Mouse (Mus musculus) cerebellum, adult 2 months (tissue): ENCODE measurements around the gene 4833439L19Rik. TPM values are rescaled to one million over a fixed set of nuclear protein-coding genes. Genes with fewer than 3 reads are reported as not detected.

ENCODE experiments used
- DNase-seq, 2 experiments: peaks; one replicate each; pipeline ENCODE4 v3.0.0; 2021
- H3K27ac ChIP-seq: fragments of 200-500 bp; 2 replicates; pipeline ENCODE4 v1.5.1; 2012; ENCODE audit warnings: low read length, control low read depth, inconsistent platforms; ENCODE audit not compliant: insufficient read depth
- H3K27me3 ChIP-seq: fragments of 200-500 bp; 2 replicates; pipeline ENCODE4 v1.6.1; 2012; ENCODE audit warnings: inconsistent platforms, mild to moderate bottlenecking, low read length, moderate library complexity; ENCODE audit not compliant: control insufficient read depth, insufficient read depth
- H3K4me1 ChIP-seq: fragments of 200-500 bp; 2 replicates; pipeline ENCODE4 v1.6.1; 2011; ENCODE audit warnings: low read length; ENCODE audit not compliant: control insufficient read depth, insufficient read depth
- H3K4me3 ChIP-seq: fragments of 200-500 bp; replicated peaks from 2 replicates; pipeline ENCODE3; 2011; ENCODE audit warnings: mild to moderate bottlenecking, low read depth, low read length, control low read depth; ENCODE audit not compliant: insufficient read depth
- CTCF ChIP-seq: fragments of 200-500 bp; IDR thresholded peaks from 2 replicates; pipeline ENCODE4 v1.5.1; 2011; ENCODE audit warnings: low read depth, mild to moderate bottlenecking, control low read depth, low read length, moderate library complexity, borderline replicate concordance; ENCODE audit not compliant: insufficient read depth
- POLR2A ChIP-seq: fragments of 200-500 bp; IDR thresholded peaks from 2 replicates; pipeline ENCODE4 v1.6.1; 2011; ENCODE audit warnings: low read length, control low read depth, borderline replicate concordance; ENCODE audit not compliant: insufficient read depth
- WGBS: fragments of 180-500 bp; shearing (Covaris S2); methylation state at CpG from one replicate; pipeline ENCODE4 v1.1.7; 2018; 5-methylcytosine and 5-hydroxymethylcytosine counted together
- polyA plus RNA-seq: library from polyadenylated mRNA; depleted of rRNA; stranded (reverse); fragments of >200 nt; gene quantifications from 2 replicates; pipeline ENCODE4 v1.2.3, GENCODE M21; 2012

4833439L19Rik gene
- polyA plus RNA-seq, 1 experiment = 199 TPM

- no peak for DNase-seq
- H3K27ac ChIP-seq = no peak overlapping the region
- no peak for TF ChIP-seq CTCF
- TF ChIP-seq POLR2A = no peak
- no peak overlapping the region for H3K4me3 ChIP-seq
- H3K4me1 ChIP-seq = no peaks in the 10 kb centered on the region; the same call in 1 of the 2 replicates
- no peaks in the 10 kb centered on the region for H3K27me3 ChIP-seq
- 35% methylated on average over 5 of the region's 5 CpGs for WGBS
These were observed 3.1 kb upstream of the 4833439L19Rik start for GRCm38 (mm10) chr13:54568380-54568779.

GRCm38 (mm10) chr13:54565594-54566345 is 535 bp upstream of the 4833439L19Rik start:
- DNase-seq = peak; percentile 63 to 67
- TF ChIP-seq POLR2A = no peak
- peak; percentile 53; the same call in 1 of the 2 replicates for TF ChIP-seq CTCF
- H3K4me1 ChIP-seq = peaks cover 16% of the 10 kb centered on the region
- H3K27me3 ChIP-seq = no peaks in the 10 kb centered on the region
- peak overlapping the region; percentile 98 for H3K4me3 ChIP-seq
- WGBS = 38% methylated on average over 8 of the region's 8 CpGs
- peak overlapping the region; percentile 40; the same call in 1 of the 2 replicates for H3K27ac ChIP-seq

GRCm38 (mm10) chr13:54564232-54565200 is 719 bp downstream of the 4833439L19Rik start:
- DNase-seq = no peak
- Histone ChIP-seq H3K4me1 (peaks cover 16% of the 10 kb centered on the region), H3K27ac (peak overlapping the region; percentile 51), H3K27me3 (no peaks in the 10 kb centered on the region), H3K4me3 (peak overlapping the region; percentile 98)
- TF ChIP-seq CTCF (no peak), POLR2A (no peak)
- 4% methylated on average over 45 of the region's 45 CpGs for WGBS

GRCm38 (mm10) chr13:54562562-54562961 is 2.7 kb downstream of the 4833439L19Rik start:
- Histone ChIP-seq H3K4me3 (peak overlapping the region; percentile 34), H3K27me3 (no peaks in the 10 kb centered on the region), H3K4me1 (peaks cover 24% of the 10 kb centered on the region), H3K27ac (peak overlapping the region; percentile 51)
- peak; percentile 37 to 39 for DNase-seq
- WGBS = 17% methylated on average over 7 of the region's 7 CpGs
- TF ChIP-seq CTCF (no peak), POLR2A (no peak)

- DNase-seq = no peak
These were observed 4.6 kb downstream of the 4833439L19Rik start for GRCm38 (mm10) chr13:54560608-54561007.

GRCm38 (mm10) chr13:54559656-54560055 is 5.6 kb downstream of the 4833439L19Rik start:
- no peak overlapping the region for H3K4me3 ChIP-seq
- DNase-seq = no peak
- WGBS = 92% methylated on average over 2 of the region's 2 CpGs
- no peaks in the 10 kb centered on the region for H3K27me3 ChIP-seq
- peaks cover 39% of the 10 kb centered on the region for H3K4me1 ChIP-seq
- H3K27ac ChIP-seq = no peak overlapping the region
- TF ChIP-seq POLR2A (no peak), CTCF (no peak)

More at GRCm38 (mm10) chr13:54560608-54561007, 4.6 kb downstream of the 4833439L19Rik start:
- Histone ChIP-seq H3K27me3 (no peaks in the 10 kb centered on the region), H3K27ac (no peak overlapping the region), H3K4me3 (no peak overlapping the region), H3K4me1 (peaks cover 38% of the 10 kb centered on the region)
- WGBS = 91% methylated on average over 7 of the region's 7 CpGs
- no peak for TF ChIP-seq POLR2A
- no peak for TF ChIP-seq CTCF

GRCm38 (mm10) chr13:54557652-54558051 is 7.6 kb downstream of the 4833439L19Rik start:
- DNase-seq = no peak

GRCm38 (mm10) chr13:54556796-54557195 is 8.4 kb downstream of the 4833439L19Rik start:
- WGBS = 6% methylated on average over 3 of the region's 3 CpGs
- Histone ChIP-seq H3K4me1 (peaks cover 31% of the 10 kb centered on the region), H3K27me3 (no peaks in the 10 kb centered on the region), H3K27ac (peak overlapping the region; percentile 86), H3K4me3 (no peak overlapping the region)
- TF ChIP-seq CTCF (no peak), POLR2A (0 out of 2 replicates have a peak, but pooled peaks have one; percentile 13)
- peak; percentile 95 to 98 for DNase-seq

More at GRCm38 (mm10) chr13:54557652-54558051, 7.6 kb downstream of the 4833439L19Rik start:
- 89% methylated on average over 1 of the region's 1 CpGs for WGBS
- peak overlapping the region; percentile 97 for H3K27ac ChIP-seq
- TF ChIP-seq CTCF = no peak
- TF ChIP-seq POLR2A = no peak
- H3K4me1 ChIP-seq = peaks cover 37% of the 10 kb centered on the region
- H3K4me3 ChIP-seq = no peak overlapping the region
- H3K27me3 ChIP-seq = no peaks in the 10 kb centered on the region
